Mouse (Mus musculus) embryo, embryonic 10.5 days (tissue): ENCODE measurements at regions not wholly inside any gene's neighbourhood (a gene's known extent, or its start where the extent isn't known, plus 50 kb on each side); places are given as distances from the start of the nearest gene placed in this dataset.
A peak's percentile ranks its signal among the peaks of the same experiment; 100 is the strongest.

Source experiments
- DNase-seq: peaks from one replicate; pipeline ENCODE4 v3.0.0-alpha.2; 2015; ENCODE audit warnings: low spot score

DNA sequence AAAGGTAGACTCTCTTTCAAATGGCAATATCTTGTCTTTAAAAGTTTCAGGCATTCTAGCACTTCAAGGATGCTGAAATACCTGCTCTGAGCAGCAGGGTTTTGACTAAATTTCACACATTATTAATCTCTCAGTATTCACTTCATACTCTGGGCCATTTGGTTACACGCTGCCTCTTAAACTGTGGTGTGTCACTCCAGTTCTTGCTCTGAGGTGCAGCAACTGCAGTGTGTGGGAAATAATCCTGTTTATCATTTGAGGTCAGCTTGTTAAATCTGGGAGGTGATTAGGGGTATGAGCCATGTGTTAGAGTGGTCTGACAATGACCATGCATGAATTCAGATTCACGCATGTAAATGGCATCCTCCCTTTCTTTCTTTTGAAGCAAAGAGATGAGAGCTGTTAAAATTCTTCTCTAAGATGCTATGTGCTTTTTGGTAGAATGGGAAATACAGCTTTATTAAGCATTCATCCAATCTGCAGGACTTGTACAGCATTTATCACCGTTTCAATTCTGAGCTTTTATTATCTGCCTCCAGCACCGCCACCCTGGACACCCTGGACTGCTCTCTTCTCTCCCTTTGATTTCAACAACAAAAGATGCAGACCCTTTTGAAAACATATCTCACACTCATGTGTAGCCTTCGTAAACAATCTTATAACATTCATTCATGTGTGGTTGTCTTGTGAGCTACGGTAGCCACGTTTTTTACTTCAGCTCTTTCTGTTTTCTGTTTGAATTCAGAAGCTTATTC is 362.4 kb upstream of the Gm38303 start:
- no peak for DNase-seq

- no peak for DNase-seq
Observed at GRCm38 (mm10) chr3:10685501-10685951, 350.0 kb upstream of the Gm38303 start.

DNA sequence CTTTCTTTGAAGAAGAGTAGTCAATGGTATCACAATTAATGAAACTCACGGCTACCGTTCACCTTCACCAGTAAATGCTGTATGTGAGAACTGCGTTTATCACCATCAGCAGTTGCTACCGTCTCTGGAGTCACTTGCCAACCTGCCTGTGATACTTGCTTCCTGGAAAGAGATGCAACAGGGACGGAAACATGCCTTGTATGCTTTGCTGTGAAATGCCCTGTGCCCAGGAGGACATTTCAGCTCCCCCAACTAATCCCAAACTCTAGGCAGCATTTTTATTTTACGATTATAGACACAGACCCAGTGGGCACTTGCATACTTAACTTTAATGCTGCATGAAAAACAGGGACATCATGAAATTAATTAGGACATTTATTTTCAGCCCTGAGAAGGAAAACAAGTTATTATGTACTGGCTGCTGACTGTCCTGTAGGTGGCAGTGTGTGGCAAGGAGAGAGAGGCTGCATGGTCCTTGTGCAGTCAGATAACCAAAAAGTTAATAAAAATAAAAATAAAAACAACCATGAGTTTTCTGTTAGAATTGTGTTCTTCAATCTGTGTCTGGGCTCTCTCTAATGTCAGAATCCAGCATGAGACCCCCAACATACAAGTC is 349.5 kb upstream of the Gm38303 start:
- peak; percentile 64 for DNase-seq

DNA sequence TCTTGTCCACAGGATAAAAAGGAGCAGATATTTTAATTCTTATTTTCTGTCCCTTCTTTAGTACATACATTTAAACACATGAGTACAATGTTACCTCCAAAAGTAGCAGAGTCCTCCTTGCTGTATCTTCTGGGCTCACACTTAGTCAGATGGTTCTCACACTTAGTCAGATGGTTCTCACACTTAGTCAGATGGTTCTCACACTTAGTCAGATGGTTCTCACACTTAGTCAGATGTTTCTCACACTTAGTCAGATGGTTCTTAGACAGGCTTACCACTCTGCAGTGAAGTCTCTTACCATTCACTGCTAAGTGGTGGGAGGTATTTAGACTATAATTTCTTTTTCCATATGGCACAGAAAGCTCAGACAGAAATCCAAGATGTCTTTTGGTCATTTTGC is 346.5 kb upstream of the Gm38303 start:
- DNase-seq, result no peak

DNA sequence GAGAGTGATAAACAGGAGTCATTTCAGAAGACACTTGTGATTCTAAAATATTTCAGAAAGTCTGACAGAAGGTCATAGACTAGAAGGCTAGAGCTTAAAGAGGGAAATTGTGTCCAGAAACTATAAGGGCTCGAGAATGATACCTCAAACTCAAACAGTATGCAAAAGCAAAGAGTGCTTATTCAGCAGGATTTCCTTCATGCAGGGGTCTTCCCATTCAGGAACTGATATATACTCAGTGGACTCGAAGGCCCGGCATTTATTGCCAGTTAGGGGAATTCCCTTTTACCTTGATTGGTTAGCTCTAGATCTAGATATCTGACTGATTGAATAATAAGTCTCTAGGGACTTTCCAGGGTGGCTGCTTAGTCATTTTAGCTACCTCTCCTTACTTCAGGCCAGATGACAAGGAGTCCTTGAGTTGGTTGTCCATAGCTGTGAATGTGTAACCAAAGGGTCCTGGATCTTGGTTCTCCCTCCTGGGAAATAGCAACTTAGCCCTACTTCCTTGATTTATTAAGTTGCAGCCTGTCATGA is 312.6 kb upstream of the Gm38303 start:
- DNase-seq, result no peak
